Mouse (Mus musculus) embryonic facial prominence, embryonic 15.5 days (tissue): Measurements from ENCODE around the gene Slc22a18. TPM values are rescaled to one million over a fixed set of nuclear protein-coding genes. Genes with fewer than 3 reads are reported as not detected.

ENCODE experiments used
- ATAC-seq: fragments of 200-750 bp; cut with Nextera tagmentation; 2 replicates; pipeline ENCODE4 v1.8.0; 2017; ENCODE audit warnings: low read depth, moderate TSS enrichment; ENCODE audit not compliant: insufficient number of reproducible peaks, low FRiP score, low TSS enrichment
- H3K27ac ChIP-seq: fragments of 300-500 bp; sonication (generic); replicated peaks from 2 replicates; pipeline ENCODE4 v1.5.1; 2015; ENCODE audit warnings: mild to moderate bottlenecking, inconsistent platforms
- H3K27me3 ChIP-seq: fragments of 300-500 bp; sonication (generic); 2 replicates; pipeline ENCODE4 v1.6.1; 2015; ENCODE audit warnings: inconsistent platforms
- H3K36me3 ChIP-seq: fragments of 300-500 bp; sonication (generic); 2 replicates; pipeline ENCODE4 v1.6.1; 2015; ENCODE audit warnings: mild to moderate bottlenecking, inconsistent platforms
- H3K4me1 ChIP-seq: fragments of 300-500 bp; sonication (generic); 2 replicates; pipeline ENCODE4 v1.6.1; 2015; ENCODE audit warnings: inconsistent platforms
- H3K4me2 ChIP-seq: fragments of 300-500 bp; sonication (generic); replicated peaks from 2 replicates; pipeline ENCODE4 v1.6.1; 2015; ENCODE audit warnings: mild to moderate bottlenecking, inconsistent platforms
- H3K4me3 ChIP-seq: fragments of 300-500 bp; sonication (generic); replicated peaks from 2 replicates; pipeline ENCODE4 v1.5.1; 2015; ENCODE audit warnings: mild to moderate bottlenecking, inconsistent platforms
- H3K9ac ChIP-seq: fragments of 300-500 bp; sonication (generic); 2 replicates; pipeline ENCODE4 v1.6.1; 2015; ENCODE audit warnings: inconsistent platforms
- H3K9me3 ChIP-seq: fragments of 300-500 bp; sonication (generic); replicated peaks from 2 replicates; pipeline ENCODE4 v1.6.1; 2016; ENCODE audit warnings: inconsistent platforms
- WGBS: fragments of 180-500 bp; shearing (Covaris S2); methylation state at CpG from one replicate; pipeline ENCODE4 v1.1.7; 2015; 5-methylcytosine and 5-hydroxymethylcytosine counted together
- polyA plus RNA-seq: library from polyadenylated mRNA; unstranded; fragments of >200 nt; fragmentation: Nextera tagmentation; extraction: Ambion mirVana; gene quantifications from 2 replicates; pipeline ENCODE4 v1.2.1, GENCODE M21; 2015

Gene Slc22a18
- polyA plus RNA-seq: 3.6 and 4.0 TPM in 2 replicates

GRCm38 (mm10) chr7:143473347-143474101, at the start of gene Slc22a18:
Gene Slc22a18 (plus strand): TSS chr7:143473736.
- Histone ChIP-seq H3K4me2 (peak within 1 kb of the TSS; percentile 27), H3K9me3 (no peaks in the 10 kb centered on the region), H3K36me3 (no peaks in the 10 kb centered on the region), H3K9ac (no peak within 1 kb of the TSS), H3K4me3 (peak within 1 kb of the TSS; percentile 11; the same call in 1 of the 2 replicates), H3K4me1 (peaks cover 2% of the 10 kb centered on the region; the same call in 1 of the 2 replicates), H3K27me3 (no peaks in the 10 kb centered on the region), H3K27ac (no peak within 1 kb of the TSS)
- ATAC-seq: no peak
- WGBS: 34% methylated on average over 4 of the region's 4 CpGs

- Histone ChIP-seq H3K9ac (no peak overlapping the region), H3K4me1 (peaks cover 4% of the 10 kb centered on the region; the same call in 1 of the 2 replicates), H3K27ac (no peak overlapping the region), H3K4me2 (no peak overlapping the region), H3K9me3 (no peaks in the 10 kb centered on the region), H3K36me3 (no peaks in the 10 kb centered on the region), H3K4me3 (no peak overlapping the region), H3K27me3 (no peaks in the 10 kb centered on the region)
- WGBS: 71% methylated on average over 23 of the region's 23 CpGs
- ATAC-seq: no peak
Observed at GRCm38 (mm10) chr7:143428142-143428813, 45.3 kb upstream of the Slc22a18 start.

GRCm38 (mm10) chr7:143428814-143429499, 44.6 kb upstream of the Slc22a18 start:
- Histone ChIP-seq H3K4me1 (peaks cover 8% of the 10 kb centered on the region; the same call in 1 of the 2 replicates), H3K4me3 (no peak overlapping the region), H3K9me3 (no peaks in the 10 kb centered on the region), H3K27ac (no peak overlapping the region), H3K4me2 (no peak overlapping the region), H3K27me3 (no peaks in the 10 kb centered on the region), H3K9ac (no peak overlapping the region), H3K36me3 (no peaks in the 10 kb centered on the region)
- WGBS: 76% methylated on average over 2 of the region's 2 CpGs
- no peak for ATAC-seq

GRCm38 (mm10) chr7:143432631-143433030, 40.9 kb upstream of the Slc22a18 start:
- no peaks in the 10 kb centered on the region for H3K27me3 ChIP-seq
- no peak overlapping the region for H3K4me3 ChIP-seq
- WGBS: 71% methylated on average over 1 of the region's 1 CpGs
- H3K27ac ChIP-seq: no peak overlapping the region
- ATAC-seq: no peak
- H3K4me1 ChIP-seq: peaks cover 12% of the 10 kb centered on the region
- H3K4me2 ChIP-seq: no peak overlapping the region
- no peak overlapping the region for H3K9ac ChIP-seq
- H3K9me3 ChIP-seq: no peaks in the 10 kb centered on the region
- H3K36me3 ChIP-seq: no peaks in the 10 kb centered on the region

- H3K27me3 ChIP-seq: no peaks in the 10 kb centered on the region
- H3K27ac ChIP-seq: no peak overlapping the region
- 65% methylated on average over 7 of the region's 7 CpGs for WGBS
- no peaks in the 10 kb centered on the region for H3K9me3 ChIP-seq
- peaks cover 17% of the 10 kb centered on the region for H3K4me1 ChIP-seq
- ATAC-seq: no peak
- no peaks in the 10 kb centered on the region for H3K36me3 ChIP-seq
- no peak overlapping the region for H3K4me3 ChIP-seq
- no peak overlapping the region for H3K4me2 ChIP-seq
- 0 out of 2 replicates have a peak overlapping the region, but pooled peaks have one; percentile 0 for H3K9ac ChIP-seq
Observed at GRCm38 (mm10) chr7:143433331-143433730, 40.2 kb upstream of the Slc22a18 start.

- Histone ChIP-seq H3K36me3 (no peaks in the 10 kb centered on the region), H3K27me3 (peaks cover under 1% of the 10 kb centered on the region; the same call in 1 of the 2 replicates), H3K4me3 (peak overlapping the region; percentile 49), H3K4me1 (peaks cover 20% of the 10 kb centered on the region), H3K27ac (no peak overlapping the region; the same call in 1 of the 2 replicates), H3K9me3 (no peaks in the 10 kb centered on the region), H3K4me2 (peak overlapping the region; percentile 90), H3K9ac (peak overlapping the region; percentile 53)
- WGBS: 21% methylated on average over 18 of the region's 18 CpGs
- ATAC-seq: 0 out of 2 replicates have a peak, but pooled peaks have one; percentile 29
Observed at GRCm38 (mm10) chr7:143437231-143437893, 36.2 kb upstream of the Slc22a18 start.

GRCm38 (mm10) chr7:143437894-143438581, 35.5 kb upstream of the Slc22a18 start:
- peaks cover 19% of the 10 kb centered on the region for H3K4me1 ChIP-seq
- peaks cover 7% of the 10 kb centered on the region; the same call in 1 of the 2 replicates for H3K27me3 ChIP-seq
- H3K27ac ChIP-seq: peak overlapping the region; percentile 34; the same call in 1 of the 2 replicates
- H3K9me3 ChIP-seq: no peaks in the 10 kb centered on the region
- H3K4me3 ChIP-seq: peak overlapping the region; percentile 49
- H3K4me2 ChIP-seq: peak overlapping the region; percentile 90
- WGBS: under 1% methylated on average over 62 of the region's 63 CpGs
- no peaks in the 10 kb centered on the region for H3K36me3 ChIP-seq
- peak overlapping the region; percentile 53 for H3K9ac ChIP-seq
- ATAC-seq: no peak; the same call in 1 of the 2 replicates

- no peak overlapping the region for H3K27ac ChIP-seq
- 57% methylated on average over 1 of the region's 1 CpGs for WGBS
- H3K4me3 ChIP-seq: no peak overlapping the region
- no peak overlapping the region for H3K4me2 ChIP-seq
- H3K27me3 ChIP-seq: peaks cover 16% of the 10 kb centered on the region
- H3K4me1 ChIP-seq: peaks cover 12% of the 10 kb centered on the region
- no peaks in the 10 kb centered on the region for H3K9me3 ChIP-seq
- H3K9ac ChIP-seq: no peak overlapping the region
- no peak for ATAC-seq
- no peaks in the 10 kb centered on the region for H3K36me3 ChIP-seq
Observed at GRCm38 (mm10) chr7:143438965-143439364, 34.6 kb upstream of the Slc22a18 start.

- no peaks in the 10 kb centered on the region for H3K9me3 ChIP-seq
- no peaks in the 10 kb centered on the region for H3K36me3 ChIP-seq
- H3K9ac ChIP-seq: no peak overlapping the region
- ATAC-seq: no peak
- H3K4me3 ChIP-seq: no peak overlapping the region
- peaks cover 18% of the 10 kb centered on the region for H3K4me1 ChIP-seq
- 49% methylated on average over 8 of the region's 8 CpGs for WGBS
- no peak overlapping the region for H3K27ac ChIP-seq
- peaks cover 54% of the 10 kb centered on the region for H3K27me3 ChIP-seq
- H3K4me2 ChIP-seq: peak overlapping the region; percentile 68; the same call in 1 of the 2 replicates
Observed at GRCm38 (mm10) chr7:143444580-143444954, 29.0 kb upstream of the Slc22a18 start.

- no peak for ATAC-seq
Observed at GRCm38 (mm10) chr7:143444955-143445648, 28.4 kb upstream of the Slc22a18 start.

More at GRCm38 (mm10) chr7:143444955-143445648, 28.4 kb upstream of the Slc22a18 start:
- H3K4me2 ChIP-seq: peak overlapping the region; percentile 68
- H3K27ac ChIP-seq: no peak overlapping the region
- 3% methylated on average over 54 of the region's 55 CpGs for WGBS
- H3K4me1 ChIP-seq: peaks cover 18% of the 10 kb centered on the region
- peak overlapping the region; percentile 36 for H3K4me3 ChIP-seq
- no peak overlapping the region for H3K9ac ChIP-seq
- H3K36me3 ChIP-seq: no peaks in the 10 kb centered on the region
- H3K9me3 ChIP-seq: no peaks in the 10 kb centered on the region
- peaks cover 54% of the 10 kb centered on the region for H3K27me3 ChIP-seq
